Mouse (Mus musculus) lung, postnatal 0 days (tissue): ENCODE data around the gene Lrfn3. TPM values are rescaled to one million over a fixed set of nuclear protein-coding genes. Genes with fewer than 3 reads are reported as not detected.

ENCODE experiments used
- ATAC-seq: fragments of 200-750 bp; cut with Nextera tagmentation; 2 replicates; pipeline ENCODE4 v1.8.0; 2017; ENCODE audit warnings: moderate library complexity
- DNase-seq: peaks from one replicate; pipeline ENCODE4 v3.0.0-alpha.2; 2016; ENCODE audit warnings: low spot score
- H3K27ac ChIP-seq: fragments of 300-500 bp; sonication (generic); 2 replicates; pipeline ENCODE4 v1.5.1; 2014; ENCODE audit warnings: antibody characterized with exemption, mild to moderate bottlenecking, low read length, mixed read lengths
- H3K27me3 ChIP-seq: fragments of 300-500 bp; sonication (generic); replicated peaks from 2 replicates; pipeline ENCODE4 v1.6.1; 2014; ENCODE audit warnings: low read length, mixed read lengths; ENCODE audit not compliant: insufficient read depth
- H3K36me3 ChIP-seq: fragments of 300-500 bp; sonication (generic); 2 replicates; pipeline ENCODE4 v1.6.1; 2014; ENCODE audit warnings: low read length, mixed read lengths; ENCODE audit not compliant: insufficient read depth
- H3K4me1 ChIP-seq: fragments of 300-500 bp; sonication (generic); 2 replicates; pipeline ENCODE4 v1.6.1; 2014; ENCODE audit warnings: antibody characterized with exemption, low read depth, low read length, mixed read lengths; ENCODE audit not compliant: insufficient read depth
- H3K4me2 ChIP-seq: fragments of 300-500 bp; sonication (generic); replicated peaks from 2 replicates; pipeline ENCODE4 v1.6.1; 2014; ENCODE audit warnings: low read depth, mild to moderate bottlenecking, low read length, moderate library complexity, mixed read lengths
- H3K4me3 ChIP-seq: fragments of 300-500 bp; sonication (generic); 2 replicates; pipeline ENCODE4 v1.5.1; 2014; ENCODE audit warnings: low read depth, low read length
- H3K9ac ChIP-seq: fragments of 300-500 bp; sonication (generic); replicated peaks from 2 replicates; pipeline ENCODE4 v1.6.1; 2014; ENCODE audit warnings: low read depth, mild to moderate bottlenecking
- H3K9me3 ChIP-seq: fragments of 300-500 bp; sonication (generic); 2 replicates; pipeline ENCODE4 v1.6.1; 2016; ENCODE audit warnings: low read length, mixed read lengths
- CTCF ChIP-seq: IDR thresholded peaks from 2 replicates; pipeline ENCODE4 v1.5.1; 2016; ENCODE audit warnings: antibody characterized with exemption, mild to moderate bottlenecking
- EP300 ChIP-seq: IDR thresholded peaks from 2 replicates; pipeline ENCODE4 v1.6.1; 2016; ENCODE audit warnings: antibody characterized with exemption, mild to moderate bottlenecking, control low read depth
- WGBS: fragments of 180-500 bp; shearing (Covaris S2); extraction: QIAGEN DNeasy Blood & Tissue Kit; methylation state at CpG from one replicate; pipeline ENCODE4 v1.1.7; 2014; 5-methylcytosine and 5-hydroxymethylcytosine counted together
- polyA plus RNA-seq: library from polyadenylated mRNA; unstranded; fragments of >200 nt; fragmentation: Nextera tagmentation; extraction: Ambion mirVana; gene quantifications from 2 replicates; pipeline ENCODE4 v1.2.1, GENCODE M21; 2015

The Lrfn3 gene
- polyA plus RNA-seq, 1 experiment from 2014 or later: 2.0 TPM

DNA sequence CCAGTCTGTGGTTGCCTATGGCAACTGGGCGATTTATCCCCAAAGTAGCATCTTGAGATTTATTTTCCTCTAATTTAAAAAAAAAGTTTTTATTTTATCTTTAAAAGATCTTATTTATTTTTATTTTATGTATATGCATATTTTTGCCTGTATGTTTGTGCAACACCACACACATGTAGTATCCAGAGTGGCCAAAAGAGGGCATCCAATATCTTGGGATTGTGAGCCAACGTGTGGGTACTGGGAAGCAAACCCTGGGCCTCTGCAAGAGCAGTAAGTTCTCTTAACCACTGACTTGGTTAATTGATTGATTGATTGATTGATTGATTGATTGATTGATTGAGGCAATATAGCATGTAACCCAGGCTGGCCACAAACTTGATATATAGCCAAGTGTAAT is 32.3 kb upstream of the Lrfn3 start:
- no peak overlapping the region for H3K4me2 ChIP-seq
- H3K27me3 ChIP-seq: no peaks in the 10 kb centered on the region
- 39% methylated on average over 2 of the region's 2 CpGs for WGBS
- no peak for TF ChIP-seq EP300
- TF ChIP-seq CTCF: peak; percentile 41
- DNase-seq (no peak), ATAC-seq (no peak)
- H3K4me3 ChIP-seq: no peak overlapping the region
- H3K9me3 ChIP-seq: no peaks in the 10 kb centered on the region
- no peak overlapping the region for H3K27ac ChIP-seq
- H3K9ac ChIP-seq: no peak overlapping the region
- H3K36me3 ChIP-seq: no peaks in the 10 kb centered on the region
- H3K4me1 ChIP-seq: no peaks in the 10 kb centered on the region

DNA sequence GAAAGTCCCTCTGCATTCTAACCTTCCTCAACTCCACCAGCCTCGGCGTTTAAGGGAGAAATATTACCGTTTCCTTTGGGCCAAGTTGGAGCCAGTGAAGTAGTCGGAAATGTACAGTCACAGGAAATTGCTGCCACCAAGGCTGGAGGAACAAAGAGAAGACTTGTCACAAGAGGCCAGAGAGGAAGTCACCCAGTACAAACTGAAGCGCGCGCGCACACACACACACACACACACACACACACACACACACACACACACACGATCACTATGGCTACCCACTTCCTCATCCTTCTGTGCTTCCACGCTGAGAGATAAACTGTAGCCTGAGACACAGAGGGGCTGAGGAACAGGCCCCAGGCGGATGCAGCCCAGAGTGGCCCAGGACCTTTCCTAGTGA is 31.8 kb upstream of the Lrfn3 start:
- ATAC-seq (peak; percentile 90), DNase-seq (peak; percentile 77)
- Histone ChIP-seq H3K27me3 (no peaks in the 10 kb centered on the region), H3K9ac (no peak overlapping the region), H3K4me3 (no peak overlapping the region), H3K27ac (peak overlapping the region; percentile 77), H3K4me1 (no peaks in the 10 kb centered on the region), H3K4me2 (no peak overlapping the region), H3K36me3 (no peaks in the 10 kb centered on the region), H3K9me3 (no peaks in the 10 kb centered on the region)
- TF ChIP-seq CTCF (no peak), EP300 (peak; percentile 34)
- 21% methylated on average over 10 of the region's 11 CpGs for WGBS

DNA sequence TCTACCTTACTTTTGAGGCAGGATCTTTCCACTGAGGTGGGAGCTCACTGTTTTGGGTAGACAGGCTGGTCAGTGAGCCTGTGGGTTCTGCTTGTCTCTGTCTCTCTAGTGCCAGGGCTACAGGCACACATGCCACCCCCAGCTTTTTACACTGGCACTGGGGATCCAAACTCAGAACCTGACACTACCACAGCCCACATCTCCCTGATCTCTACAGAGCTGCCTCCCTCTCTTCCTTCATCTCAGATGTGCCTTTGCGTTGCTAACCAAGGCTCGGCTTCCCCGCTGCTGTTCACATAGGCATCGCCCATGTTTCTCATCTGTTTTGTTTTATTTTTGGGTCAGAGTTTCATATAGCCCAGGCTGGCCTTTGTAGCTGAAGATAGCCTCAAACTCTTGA is 31.1 kb upstream of the Lrfn3 start:
- H3K4me1 ChIP-seq: no peaks in the 10 kb centered on the region
- H3K9ac ChIP-seq: no peak overlapping the region
- H3K4me3 ChIP-seq: no peak overlapping the region
- 83% methylated on average over 4 of the region's 4 CpGs for WGBS
- ATAC-seq (no peak), DNase-seq (no peak)
- no peaks in the 10 kb centered on the region for H3K27me3 ChIP-seq
- H3K4me2 ChIP-seq: no peak overlapping the region
- H3K9me3 ChIP-seq: no peaks in the 10 kb centered on the region
- TF ChIP-seq CTCF (no peak), EP300 (no peak)
- peak overlapping the region; percentile 77; the same call in 1 of the 2 replicates for H3K27ac ChIP-seq
- no peaks in the 10 kb centered on the region for H3K36me3 ChIP-seq

DNA sequence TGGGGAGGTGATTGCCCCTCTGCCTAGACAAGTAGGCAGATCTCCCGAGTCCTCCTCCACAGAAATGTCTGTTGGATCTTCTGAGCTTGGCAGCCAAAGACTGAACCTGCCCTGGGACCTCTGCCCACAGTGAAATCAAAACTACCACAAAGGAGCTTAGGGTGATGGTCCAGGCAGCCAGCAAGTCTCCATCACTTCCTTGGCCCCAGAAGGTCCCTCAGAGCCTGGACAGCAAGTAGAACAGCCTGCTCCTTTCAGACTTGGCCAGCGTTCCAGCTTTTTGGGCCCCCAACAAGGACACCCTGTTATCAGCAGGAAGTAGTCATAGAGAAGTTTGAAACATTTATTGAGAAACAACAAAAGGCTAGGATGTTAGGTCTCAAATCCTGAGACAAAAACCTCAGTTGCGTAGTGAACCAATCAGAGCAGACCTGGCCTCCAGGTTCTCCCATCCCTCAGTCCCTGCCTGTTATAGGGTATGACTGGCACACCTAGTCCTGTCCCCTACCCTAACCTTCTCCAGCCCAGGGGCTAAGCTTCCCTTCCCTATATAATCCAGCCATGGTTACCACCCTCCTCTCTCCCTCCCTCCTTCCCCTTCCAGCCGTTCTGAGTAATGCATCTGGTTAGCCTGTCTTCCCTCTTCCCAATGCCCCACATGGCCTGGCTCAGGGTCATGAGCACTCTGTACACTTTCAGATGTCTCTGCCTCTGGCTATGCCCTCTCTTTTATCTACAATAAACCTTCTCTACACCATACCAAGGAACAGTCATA is 30.4 kb upstream of the Lrfn3 start:
- ATAC-seq: no peak
- Histone ChIP-seq H3K4me3 (no peak overlapping the region), H3K9me3 (no peaks in the 10 kb centered on the region), H3K9ac (no peak overlapping the region), H3K4me2 (no peak overlapping the region), H3K27ac (0 out of 2 replicates have a peak overlapping the region, but pooled peaks have one; percentile 23), H3K36me3 (no peaks in the 10 kb centered on the region), H3K27me3 (no peaks in the 10 kb centered on the region), H3K4me1 (no peaks in the 10 kb centered on the region)
- 62% methylated on average over 4 of the region's 4 CpGs for WGBS
- TF ChIP-seq CTCF: no peak
- no peak for TF ChIP-seq EP300
- no peak for DNase-seq

DNA sequence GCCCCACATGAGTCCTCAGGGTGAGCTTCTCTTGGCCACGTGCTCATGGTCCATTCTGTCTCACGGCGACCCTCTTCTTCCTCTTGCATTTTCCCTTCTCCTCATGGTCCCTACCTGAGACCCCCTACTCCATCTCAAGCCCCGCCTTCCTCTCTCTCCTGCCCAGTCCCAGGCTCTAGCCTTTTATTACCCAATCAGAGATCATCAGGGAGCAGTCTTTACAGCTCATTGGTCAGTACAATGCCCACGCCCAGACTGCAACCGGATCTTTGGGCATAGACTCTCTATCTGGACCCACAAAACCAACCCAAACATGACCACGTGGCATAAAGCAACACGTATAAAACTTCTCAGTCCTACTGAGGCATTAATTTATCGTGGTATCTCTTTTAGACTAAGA is 21.5 kb upstream of the Lrfn3 start:
- H3K27me3 ChIP-seq: no peaks in the 10 kb centered on the region
- no peak for DNase-seq
- no peaks in the 10 kb centered on the region for H3K4me1 ChIP-seq
- H3K9me3 ChIP-seq: no peaks in the 10 kb centered on the region
- H3K4me3 ChIP-seq: no peak overlapping the region
- WGBS: 78% methylated on average over 9 of the region's 9 CpGs
- no peaks in the 10 kb centered on the region for H3K36me3 ChIP-seq
- H3K9ac ChIP-seq: no peak overlapping the region
- no peak overlapping the region for H3K4me2 ChIP-seq
- no peak overlapping the region for H3K27ac ChIP-seq
- ATAC-seq: no peak
- TF ChIP-seq CTCF (no peak), EP300 (no peak)

DNA sequence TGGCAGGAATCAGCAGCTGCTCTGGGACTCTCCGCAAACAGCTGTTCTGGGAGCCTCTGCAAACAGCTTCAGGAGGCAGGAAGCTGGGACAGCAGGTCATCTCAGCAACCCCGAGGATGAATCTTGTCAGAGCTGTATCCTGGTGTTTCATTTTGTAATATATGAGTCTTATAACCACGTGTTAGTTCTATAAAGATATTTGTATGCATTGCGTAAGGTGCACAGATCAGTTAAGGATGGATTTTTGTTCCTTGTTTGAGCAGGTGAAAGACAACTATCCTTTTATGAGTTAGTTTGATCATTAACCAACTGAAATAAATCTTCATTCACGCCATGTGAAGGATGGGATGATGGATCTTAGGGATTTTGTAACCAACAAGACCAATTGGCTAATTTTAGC is 17.5 kb upstream of the Lrfn3 start:
- no peak for DNase-seq
- ATAC-seq: no peak
- no peak overlapping the region for H3K4me2 ChIP-seq

More for the DNA sequence above, 17.5 kb upstream of the Lrfn3 start:
- H3K27ac ChIP-seq: no peak overlapping the region
- no peaks in the 10 kb centered on the region for H3K36me3 ChIP-seq
- TF ChIP-seq EP300: no peak
- TF ChIP-seq CTCF: no peak
- no peak overlapping the region for H3K9ac ChIP-seq
- 41% methylated on average over 5 of the region's 5 CpGs for WGBS
- no peaks in the 10 kb centered on the region for H3K27me3 ChIP-seq
- no peak overlapping the region for H3K4me3 ChIP-seq
- no peaks in the 10 kb centered on the region for H3K4me1 ChIP-seq
- H3K9me3 ChIP-seq: no peaks in the 10 kb centered on the region
